Mouse (Mus musculus) lung, embryonic 15.5 days (tissue): ENCODE measurements at regions not wholly inside any gene's neighbourhood (a gene's known extent, or its start where the extent isn't known, plus 50 kb on each side); places are given as distances from the start of the nearest gene placed in this dataset.
A peak's percentile ranks its signal among the peaks of the same experiment; 100 is the strongest.

Experiments used
- ATAC-seq: fragments of 200-750 bp; cut with Nextera tagmentation; 2 replicates; pipeline ENCODE4 v1.8.0; 2017; ENCODE audit warnings: moderate number of reproducible peaks, borderline replicate concordance; ENCODE audit not compliant: low FRiP score, low TSS enrichment; ENCODE audit errors: extremely low read depth
- H3K27ac ChIP-seq: fragments of 300-500 bp; sonication (generic); 2 replicates; pipeline ENCODE4 v1.5.1; 2015; ENCODE audit warnings: moderate library complexity, mild to moderate bottlenecking, inconsistent platforms
- H3K27me3 ChIP-seq: fragments of 300-500 bp; sonication (generic); 2 replicates; pipeline ENCODE4 v1.6.1; 2015; ENCODE audit warnings: inconsistent platforms
- H3K36me3 ChIP-seq: fragments of 300-500 bp; sonication (generic); 2 replicates; pipeline ENCODE4 v1.6.1; 2015; ENCODE audit warnings: inconsistent platforms
- H3K4me1 ChIP-seq: fragments of 300-500 bp; sonication (generic); 2 replicates; pipeline ENCODE4 v1.6.1; 2015; ENCODE audit warnings: inconsistent platforms
- H3K4me2 ChIP-seq: fragments of 300-500 bp; sonication (generic); 2 replicates; pipeline ENCODE4 v1.6.1; 2015; ENCODE audit warnings: inconsistent platforms, mild to moderate bottlenecking, moderate library complexity
- H3K4me3 ChIP-seq: fragments of 300-500 bp; sonication (generic); 2 replicates; pipeline ENCODE4 v1.5.1; 2015; ENCODE audit warnings: mild to moderate bottlenecking, inconsistent platforms
- H3K9ac ChIP-seq: fragments of 300-500 bp; sonication (generic); 2 replicates; pipeline ENCODE4 v1.6.1; 2015; ENCODE audit warnings: inconsistent platforms
- H3K9me3 ChIP-seq: fragments of 300-500 bp; sonication (generic); 2 replicates; pipeline ENCODE4 v1.6.1; 2016; ENCODE audit warnings: inconsistent platforms
- WGBS: fragments of 180-500 bp; shearing (Covaris S2); methylation state at CpG from one replicate; pipeline ENCODE4 v1.1.7; 2015; 5-methylcytosine and 5-hydroxymethylcytosine counted together

DNA sequence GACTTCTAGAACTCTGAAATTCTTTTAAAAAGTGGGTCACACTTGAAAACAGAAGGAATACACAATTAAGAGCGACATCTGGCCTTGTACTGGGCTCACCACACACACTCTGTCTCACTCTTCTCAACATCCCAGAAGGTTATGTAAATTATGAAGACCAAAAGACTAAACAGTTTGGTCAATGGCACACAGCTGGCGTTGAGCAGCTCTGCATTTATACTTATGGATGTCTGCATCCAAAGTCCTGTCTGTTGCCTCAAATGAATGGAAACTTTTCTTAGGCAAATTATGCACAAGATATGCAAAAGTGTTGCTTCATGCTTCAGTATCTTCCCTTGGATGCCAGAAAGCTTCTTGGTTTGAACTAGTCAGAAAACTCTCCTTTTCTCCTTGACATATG, 323.5 kb downstream of the Ppp3ca start:
- 39% methylated on average over 2 of the region's 2 CpGs for WGBS
- H3K9ac ChIP-seq = no peak overlapping the region
- ATAC-seq = peak; percentile 74; the same call in 1 of the 2 replicates

DNA sequence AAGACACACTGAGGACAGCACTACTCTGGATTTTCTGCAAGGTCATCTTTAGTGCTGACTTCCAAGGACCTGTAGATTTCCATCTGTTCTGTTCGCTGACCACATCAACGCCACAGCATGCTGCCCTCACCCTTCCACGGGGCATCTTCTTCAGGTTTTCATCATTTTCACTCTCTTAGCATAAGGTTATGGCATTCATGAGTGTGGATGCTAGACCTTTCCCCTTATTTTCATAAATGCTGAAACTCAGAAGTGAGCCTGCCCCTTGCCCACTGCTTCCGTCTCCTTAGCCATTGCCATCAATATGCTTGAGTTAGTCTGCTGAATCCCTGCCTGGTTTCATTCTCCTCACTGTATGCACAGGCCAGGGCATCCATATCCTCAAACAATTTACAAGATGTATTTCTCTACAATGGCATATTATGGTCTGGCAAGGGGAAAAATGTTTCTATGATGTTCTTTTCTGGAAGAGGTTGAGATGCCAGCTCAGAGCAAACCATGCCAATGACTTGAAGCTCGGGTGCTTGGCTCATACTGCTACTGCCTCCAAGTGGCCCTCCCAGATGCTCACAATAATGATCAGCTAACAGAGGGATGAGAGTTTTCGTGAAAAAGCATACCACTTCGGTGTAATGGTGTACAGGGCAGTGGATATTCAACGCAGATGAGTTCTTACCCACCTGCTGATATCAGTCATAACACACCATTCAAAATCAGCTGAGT, 324.6 kb downstream of the Ppp3ca start:
- Histone ChIP-seq H3K4me3 (no peak overlapping the region), H3K36me3 (no peaks in the 10 kb centered on the region), H3K4me2 (no peak overlapping the region), H3K27ac (no peak overlapping the region), H3K4me1 (no peaks in the 10 kb centered on the region), H3K27me3 (no peaks in the 10 kb centered on the region), H3K9ac (no peak overlapping the region), H3K9me3 (no peaks in the 10 kb centered on the region)
- WGBS = 84% methylated on average over 8 of the region's 8 CpGs
- no peak for ATAC-seq

More for the DNA sequence above, 323.5 kb downstream of the Ppp3ca start:
- H3K9me3 ChIP-seq = no peaks in the 10 kb centered on the region
- H3K4me1 ChIP-seq = no peaks in the 10 kb centered on the region
- no peak overlapping the region for H3K27ac ChIP-seq
- H3K4me3 ChIP-seq = no peak overlapping the region
- H3K36me3 ChIP-seq = no peaks in the 10 kb centered on the region
- no peak overlapping the region for H3K4me2 ChIP-seq
- H3K27me3 ChIP-seq = no peaks in the 10 kb centered on the region

DNA sequence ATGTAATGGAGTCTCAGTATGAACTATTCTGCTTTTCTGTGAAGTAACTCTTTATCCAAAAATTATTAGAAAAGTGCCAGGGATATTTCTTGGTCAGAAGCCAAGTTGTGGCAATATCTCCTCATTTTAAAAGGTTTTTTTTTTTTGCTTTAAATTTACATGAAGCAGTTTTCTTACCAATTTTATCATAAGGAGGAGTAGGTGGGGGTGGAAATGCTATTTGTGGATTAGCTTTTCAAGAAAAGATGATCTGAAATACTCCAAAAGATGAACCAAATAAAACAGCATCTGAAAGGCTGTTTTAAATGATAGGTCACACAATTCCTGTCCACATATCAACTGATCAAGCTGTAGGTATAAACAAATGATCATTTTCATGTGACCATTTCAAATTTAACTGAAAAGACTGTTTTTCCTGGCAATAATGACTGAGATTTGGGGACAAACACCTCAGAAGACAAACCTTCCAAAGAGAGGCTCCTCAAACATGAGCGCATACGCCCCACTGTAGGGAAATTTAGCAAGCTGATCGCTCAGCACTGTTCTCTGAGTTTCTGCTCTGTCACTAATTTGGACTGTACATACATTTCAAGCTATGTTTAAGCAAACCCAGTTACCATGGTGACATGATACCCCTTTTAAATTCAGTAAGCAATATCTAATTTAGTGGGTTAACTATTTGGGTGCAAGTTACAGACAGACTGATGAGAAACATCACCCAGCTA, 325.8 kb downstream of the Ppp3ca start:
- Histone ChIP-seq H3K4me3 (no peak overlapping the region), H3K4me2 (no peak overlapping the region), H3K27ac (no peak overlapping the region), H3K9me3 (no peaks in the 10 kb centered on the region), H3K27me3 (no peaks in the 10 kb centered on the region), H3K9ac (no peak overlapping the region), H3K4me1 (no peaks in the 10 kb centered on the region), H3K36me3 (no peaks in the 10 kb centered on the region)
- WGBS = 89% methylated on average over 3 of the region's 3 CpGs
- ATAC-seq = no peak

DNA sequence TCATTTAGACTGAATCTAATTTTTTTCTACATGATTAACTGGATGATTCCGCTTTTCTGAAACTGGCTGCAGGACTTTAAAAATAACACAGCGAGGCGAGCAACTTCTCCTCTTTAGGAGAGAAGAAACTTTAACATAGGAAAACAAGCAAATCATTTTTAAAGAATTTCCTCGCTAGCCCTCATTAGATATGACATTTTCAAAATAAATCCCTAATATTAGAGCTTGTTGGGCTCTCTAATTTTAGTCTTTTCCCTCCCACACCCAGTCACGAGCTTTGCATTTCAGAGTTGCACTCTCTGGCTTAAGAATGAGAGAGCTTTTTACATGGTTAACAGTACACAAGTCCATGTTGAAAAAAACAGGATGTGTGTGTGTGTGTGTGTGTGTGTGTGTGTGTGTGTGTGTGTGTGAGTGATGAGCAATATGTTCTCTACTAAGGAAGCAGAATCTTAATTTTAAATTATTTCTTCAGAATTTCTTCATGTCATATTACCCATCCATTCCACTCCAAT, 326.5 kb downstream of the Ppp3ca start:
- H3K27me3 ChIP-seq = no peaks in the 10 kb centered on the region
- H3K9me3 ChIP-seq = no peaks in the 10 kb centered on the region
- 72% methylated on average over 5 of the region's 5 CpGs for WGBS
- no peak overlapping the region for H3K9ac ChIP-seq
- H3K4me3 ChIP-seq = no peak overlapping the region
- H3K27ac ChIP-seq = no peak overlapping the region
- no peak for ATAC-seq
- no peak overlapping the region for H3K4me2 ChIP-seq
- no peaks in the 10 kb centered on the region for H3K36me3 ChIP-seq
- H3K4me1 ChIP-seq = no peaks in the 10 kb centered on the region

DNA sequence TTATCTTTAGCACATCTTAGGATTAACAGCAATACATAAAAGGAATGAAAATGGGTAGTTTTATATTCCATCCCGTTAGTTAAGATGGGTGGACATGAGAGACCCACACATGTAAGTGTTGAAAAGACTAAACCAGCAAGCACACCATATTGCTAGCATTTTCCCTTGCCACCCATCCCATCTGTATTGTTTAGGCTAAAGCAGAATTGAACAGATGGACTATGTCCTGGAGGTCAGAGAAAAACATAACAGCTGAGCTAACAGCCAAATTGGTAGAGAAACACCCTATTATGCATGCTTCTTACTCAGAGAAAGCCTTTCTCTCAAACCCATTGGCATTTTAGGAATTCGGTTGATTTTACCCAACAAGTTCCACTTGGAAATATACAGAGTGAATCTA, 329.3 kb upstream of the Emcn start:
- Histone ChIP-seq H3K4me1 (no peaks in the 10 kb centered on the region), H3K4me3 (no peak overlapping the region), H3K27ac (no peak overlapping the region), H3K36me3 (no peaks in the 10 kb centered on the region), H3K27me3 (no peaks in the 10 kb centered on the region), H3K4me2 (no peak overlapping the region), H3K9me3 (no peaks in the 10 kb centered on the region), H3K9ac (no peak overlapping the region)
- no peak for ATAC-seq
- WGBS = 48% methylated on average over 2 of the region's 2 CpGs

DNA sequence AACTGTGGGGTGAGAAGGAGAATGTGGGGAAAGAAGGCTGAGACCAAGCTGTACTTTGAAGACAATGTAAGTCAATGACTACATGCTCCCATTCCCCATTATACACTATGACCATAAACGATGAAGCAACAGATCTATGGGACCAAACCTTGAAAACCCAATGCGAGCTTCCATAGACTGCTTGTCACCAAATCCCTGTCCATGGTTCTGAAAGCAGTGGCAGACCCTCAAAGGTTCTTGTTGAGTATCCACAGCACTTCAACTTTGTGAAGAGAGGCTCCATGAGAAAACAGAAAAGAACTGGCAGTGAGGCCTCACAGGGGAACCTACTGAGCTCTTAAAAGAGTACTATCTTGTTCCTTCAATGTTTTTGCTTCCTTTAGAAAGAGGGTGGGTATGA, 326.2 kb upstream of the Emcn start:
- H3K36me3 ChIP-seq = no peaks in the 10 kb centered on the region
- no peaks in the 10 kb centered on the region for H3K27me3 ChIP-seq
- H3K4me2 ChIP-seq = no peak overlapping the region
- no peaks in the 10 kb centered on the region for H3K4me1 ChIP-seq
- WGBS = 55% methylated on average over 2 of the region's 2 CpGs
- no peaks in the 10 kb centered on the region for H3K9me3 ChIP-seq
- ATAC-seq = no peak
- no peak overlapping the region for H3K4me3 ChIP-seq
- no peak overlapping the region for H3K9ac ChIP-seq
- H3K27ac ChIP-seq = no peak overlapping the region

DNA sequence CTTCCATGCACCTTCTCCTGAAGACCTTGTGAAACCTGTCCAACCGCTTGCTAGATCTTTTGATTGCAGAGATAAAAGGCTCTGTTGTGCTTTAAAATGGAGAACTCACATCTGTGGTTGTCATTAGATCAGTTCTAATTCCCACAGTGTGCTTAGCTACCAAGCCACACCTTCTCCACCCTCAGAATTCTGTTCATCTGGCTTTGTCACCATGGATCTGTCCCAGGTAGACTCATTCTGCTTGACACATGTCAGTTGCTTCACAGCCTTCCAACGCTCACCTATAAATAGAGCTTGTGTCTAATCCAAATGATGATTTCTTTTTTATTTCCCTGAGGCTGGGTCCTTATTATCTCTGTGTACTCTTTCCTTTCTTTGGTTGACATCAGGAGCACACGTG, 325.7 kb upstream of the Emcn start:
- Histone ChIP-seq H3K9ac (no peak overlapping the region), H3K9me3 (no peaks in the 10 kb centered on the region), H3K4me1 (no peaks in the 10 kb centered on the region), H3K4me2 (no peak overlapping the region), H3K27me3 (no peaks in the 10 kb centered on the region), H3K36me3 (no peaks in the 10 kb centered on the region), H3K4me3 (no peak overlapping the region), H3K27ac (no peak overlapping the region)
- WGBS = 81% methylated on average over 3 of the region's 3 CpGs
- ATAC-seq = no peak

DNA sequence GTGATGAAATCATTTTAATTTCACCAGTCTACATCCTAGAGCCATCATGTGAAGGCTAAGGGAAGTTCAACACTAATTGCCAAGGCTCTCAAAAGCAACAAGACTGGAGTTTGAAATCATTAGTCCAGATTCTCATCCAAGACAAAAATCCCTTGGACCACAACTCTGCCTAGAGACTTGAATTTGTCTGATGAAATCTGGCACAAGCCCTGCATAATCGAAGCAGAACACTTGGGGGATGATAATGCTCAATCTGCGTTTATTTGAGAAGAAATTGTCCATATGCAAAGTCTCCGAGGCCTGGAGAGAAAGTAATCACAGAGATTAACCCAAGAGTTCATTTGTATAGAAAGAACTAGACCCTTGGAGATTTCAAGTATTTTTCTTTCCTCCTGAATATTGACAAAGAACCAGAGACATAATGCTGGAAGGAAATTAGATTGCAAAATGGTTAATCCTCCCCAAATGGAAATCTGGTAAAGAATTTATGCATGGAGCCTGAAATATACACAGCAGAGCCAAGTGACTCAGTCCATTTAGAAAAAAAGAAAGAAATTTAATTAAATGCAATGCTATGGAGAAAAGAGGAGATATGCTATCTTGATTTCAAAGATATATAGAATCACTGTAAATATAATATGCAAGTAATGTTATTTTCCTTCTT, 320.8 kb upstream of the Emcn start:
- Histone ChIP-seq H3K4me2 (no peak overlapping the region), H3K27ac (no peak overlapping the region), H3K4me1 (no peaks in the 10 kb centered on the region), H3K4me3 (no peak overlapping the region), H3K9me3 (no peaks in the 10 kb centered on the region), H3K27me3 (no peaks in the 10 kb centered on the region), H3K36me3 (no peaks in the 10 kb centered on the region), H3K9ac (no peak overlapping the region)
- 61% methylated on average over 3 of the region's 3 CpGs for WGBS
- no peak for ATAC-seq

DNA sequence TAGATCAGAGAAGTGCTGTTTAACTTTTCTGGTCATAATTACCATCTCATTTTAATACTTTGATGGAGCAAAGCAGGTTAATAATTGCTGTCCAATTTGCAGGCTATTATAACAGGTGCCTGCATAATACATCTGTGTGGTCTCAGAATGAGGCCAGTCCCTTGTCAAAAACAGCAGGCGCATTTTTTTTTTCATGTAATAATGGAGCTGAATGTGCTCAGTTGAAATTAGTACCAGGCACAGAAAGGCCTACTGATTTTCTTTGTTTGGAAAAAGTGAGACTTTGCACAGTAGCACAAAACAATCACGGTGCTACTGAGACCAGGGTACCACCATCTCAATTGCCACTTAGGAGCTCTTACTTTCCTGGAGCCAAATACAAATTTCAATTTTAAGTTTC, 311.3 kb upstream of the Emcn start:
- Histone ChIP-seq H3K27me3 (no peaks in the 10 kb centered on the region), H3K36me3 (no peaks in the 10 kb centered on the region), H3K4me1 (no peaks in the 10 kb centered on the region), H3K4me2 (no peak overlapping the region), H3K9ac (no peak overlapping the region), H3K9me3 (no peaks in the 10 kb centered on the region), H3K4me3 (no peak overlapping the region), H3K27ac (no peak overlapping the region)
- no peak for ATAC-seq
- WGBS = 77% methylated on average over 2 of the region's 2 CpGs

DNA sequence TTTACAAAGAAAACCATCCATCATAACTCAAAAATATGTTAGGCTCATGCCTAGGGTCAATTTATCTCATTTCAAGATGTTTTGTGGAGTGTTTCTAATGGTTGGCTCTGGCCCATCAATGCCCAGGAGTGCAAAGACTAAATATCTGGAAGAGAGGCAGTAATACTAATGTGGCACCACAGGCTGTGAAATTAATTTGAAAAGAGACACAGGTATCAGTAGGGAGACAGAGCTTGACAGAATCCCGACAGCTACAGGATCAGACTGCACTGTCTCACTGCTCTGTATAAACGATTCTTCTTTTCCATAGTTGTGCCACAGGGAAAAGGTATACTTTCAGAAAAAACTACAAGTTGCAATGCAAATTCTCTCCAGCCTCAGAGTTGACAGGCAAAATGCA, 308.1 kb upstream of the Emcn start:
- Histone ChIP-seq H3K4me1 (no peaks in the 10 kb centered on the region), H3K4me2 (no peak overlapping the region), H3K9me3 (no peaks in the 10 kb centered on the region), H3K4me3 (no peak overlapping the region), H3K27ac (no peak overlapping the region), H3K27me3 (no peaks in the 10 kb centered on the region), H3K36me3 (no peaks in the 10 kb centered on the region), H3K9ac (no peak overlapping the region)
- ATAC-seq = no peak
- 83% methylated on average over 2 of the region's 2 CpGs for WGBS

DNA sequence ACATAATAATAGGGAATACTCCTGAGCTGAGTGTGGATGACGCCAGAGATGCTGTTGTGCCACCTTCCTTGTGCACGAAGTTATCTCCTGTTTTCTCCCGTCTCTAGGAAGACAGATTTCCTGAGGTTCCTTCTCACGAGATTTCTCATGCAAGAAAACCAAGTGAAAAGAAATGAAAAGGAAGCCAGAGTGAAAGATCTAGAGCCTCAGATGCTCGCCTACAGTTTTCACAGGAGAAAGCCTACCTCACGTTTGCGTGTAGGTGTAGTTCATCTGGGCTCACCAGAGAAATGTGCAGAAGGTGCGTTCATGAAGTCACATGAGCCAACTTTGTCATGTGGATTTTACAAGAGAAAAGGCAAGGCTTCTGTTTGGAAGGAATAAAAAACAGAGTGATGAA, 301.2 kb upstream of the Emcn start:
- no peak overlapping the region for H3K27ac ChIP-seq
- no peaks in the 10 kb centered on the region for H3K9me3 ChIP-seq
- no peak for ATAC-seq

More for the DNA sequence above, 301.2 kb upstream of the Emcn start:
- no peak overlapping the region for H3K4me3 ChIP-seq
- no peaks in the 10 kb centered on the region for H3K4me1 ChIP-seq
- 86% methylated on average over 8 of the region's 8 CpGs for WGBS
- H3K4me2 ChIP-seq = no peak overlapping the region
- no peak overlapping the region for H3K9ac ChIP-seq
- H3K36me3 ChIP-seq = no peaks in the 10 kb centered on the region
- no peaks in the 10 kb centered on the region for H3K27me3 ChIP-seq
